Mouse (Mus musculus) liver, postnatal 0 days (tissue): ENCODE results near the gene Dnajc19.

Source experiments
- CTCF ChIP-seq: sonication (generic); IDR thresholded peaks from 2 replicates; pipeline ENCODE4 v1.5.1; 2016; ENCODE audit warnings: antibody characterized with exemption, low read depth
- EP300 ChIP-seq: IDR thresholded peaks from 2 replicates; pipeline ENCODE4 v1.6.1; 2016; ENCODE audit warnings: antibody characterized with exemption, low read depth, mild to moderate bottlenecking

DNA sequence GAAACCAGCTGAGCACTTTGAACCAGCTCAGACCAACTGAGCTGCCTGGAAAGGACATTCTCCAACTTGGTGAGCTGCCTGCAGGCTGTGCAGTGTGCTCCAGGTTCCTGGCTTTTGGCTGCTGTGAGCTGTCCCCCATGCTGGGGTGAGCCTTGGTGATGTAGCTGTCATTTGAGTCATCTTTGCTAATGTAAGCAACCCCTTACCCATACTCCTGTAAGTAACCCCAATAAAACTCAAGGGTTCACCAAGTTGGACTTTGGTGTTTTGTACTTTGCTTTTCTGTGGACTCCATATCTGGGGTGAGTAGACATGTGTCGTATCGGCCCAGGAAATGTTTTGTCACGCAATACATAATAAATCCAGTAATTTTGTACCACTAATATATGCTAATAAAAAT lies 39.7 kb upstream of the Dnajc19 start:
- no peak for TF ChIP-seq CTCF
- no peak for TF ChIP-seq EP300
